Mouse (Mus musculus): ENCODE results near the gene Ttll10. TPM values are rescaled to one million over a fixed set of nuclear protein-coding genes. Genes with fewer than 3 reads are reported as not detected.

Gene Ttll10
- polyA plus RNA-seq, 1 experiment from 2014 or later = not detected

- H3K27ac ChIP-seq (ENCODE audit: low read depth, low read length) = no peak overlapping the region
- DNase-seq (ENCODE audit: low spot score) = no peak
- H3K4me1 ChIP-seq (ENCODE audit: control insufficient read depth, insufficient read depth, low read length) = no peaks in the 10 kb centered on the region
- H3K36me3 ChIP-seq (ENCODE audit: control insufficient read depth, insufficient read depth, low read length) = peaks cover 18% of the 10 kb centered on the region
- H3K9me3 ChIP-seq (ENCODE audit: control insufficient read depth, low read length) = no peaks in the 10 kb centered on the region
- no peak overlapping the region for H3K9ac ChIP-seq (ENCODE audit: low read length)
- WGBS = 91% methylated on average over 3 of the region's 3 CpGs
- H3K4me3 ChIP-seq (ENCODE audit: low read depth, low read length) = no peak overlapping the region
- H3K4me2 ChIP-seq (ENCODE audit: low read depth) = no peak overlapping the region
- ATAC-seq (ENCODE audit: insufficient read depth, low FRiP score, low TSS enrichment) = no peak
- H3K27me3 ChIP-seq (ENCODE audit: control insufficient read depth, insufficient read depth, low read length) = no peaks in the 10 kb centered on the region
Measured at GRCm38 (mm10) chr4:156004109-156004508, 55.1 kb downstream of the Ttll10 start.

GRCm38 (mm10) chr4:155993606-155994005, 65.6 kb downstream of the Ttll10 start:
- Histone ChIP-seq H3K36me3 (ENCODE audit: control insufficient read depth, insufficient read depth, low read length) (peaks cover 3% of the 10 kb centered on the region), H3K4me3 (ENCODE audit: low read depth, low read length) (peak overlapping the region; percentile 48), H3K4me2 (ENCODE audit: low read depth) (peak overlapping the region; percentile 51), H3K27me3 (ENCODE audit: control insufficient read depth, insufficient read depth, low read length) (no peaks in the 10 kb centered on the region), H3K9me3 (ENCODE audit: control insufficient read depth, low read length) (no peaks in the 10 kb centered on the region), H3K9ac (ENCODE audit: low read length) (peak overlapping the region; percentile 75), H3K4me1 (ENCODE audit: control insufficient read depth, insufficient read depth, low read length) (peaks cover 20% of the 10 kb centered on the region), H3K27ac (ENCODE audit: low read depth, low read length) (peak overlapping the region; percentile 0; the same call in 1 of the 2 replicates)
- 6% methylated on average over 15 of the region's 15 CpGs for WGBS
- ATAC-seq (ENCODE audit: insufficient read depth, low FRiP score, low TSS enrichment) (no peak), DNase-seq (ENCODE audit: low spot score) (peak; percentile 22)

GRCm38 (mm10) chr4:155992906-155993547, 66.2 kb downstream of the Ttll10 start:
- WGBS = under 1% methylated on average over 70 of the region's 70 CpGs
- H3K4me2 ChIP-seq (ENCODE audit: low read depth) = peak overlapping the region; percentile 51

GRCm38 (mm10) chr4:155992241-155992905, 66.8 kb downstream of the Ttll10 start, which contains the start of the genes B3galt6 and Sdf4:
TSS of gene B3galt6 (minus strand) at chr4:155992649.
TSS of gene Sdf4 (plus strand) at chr4:155992872.
- peak; percentile 81 for ATAC-seq (ENCODE audit: insufficient read depth, low FRiP score, low TSS enrichment)
- under 1% methylated on average over 92 of the region's 99 CpGs for WGBS
- no peaks in the 10 kb centered on the region for H3K9me3 ChIP-seq (ENCODE audit: control insufficient read depth, low read length)
- H3K27me3 ChIP-seq (ENCODE audit: control insufficient read depth, insufficient read depth, low read length) = no peaks in the 10 kb centered on the region
- H3K4me3 ChIP-seq (ENCODE audit: low read depth, low read length) = peak within 1 kb of the TSS; percentile 48
- DNase-seq (ENCODE audit: low spot score) = peak; percentile 90
- H3K9ac ChIP-seq (ENCODE audit: low read length) = peak within 1 kb of the TSS; percentile 82
- peaks cover 20% of the 10 kb centered on the region for H3K4me1 ChIP-seq (ENCODE audit: control insufficient read depth, insufficient read depth, low read length)
- peaks cover 1% of the 10 kb centered on the region for H3K36me3 ChIP-seq (ENCODE audit: control insufficient read depth, insufficient read depth, low read length)
- peak within 1 kb of the TSS; percentile 89 for H3K27ac ChIP-seq (ENCODE audit: low read depth, low read length)
- H3K4me2 ChIP-seq (ENCODE audit: low read depth) = peak within 1 kb of the TSS; percentile 92

More at GRCm38 (mm10) chr4:155992906-155993547, 66.2 kb downstream of the Ttll10 start:
- ATAC-seq (ENCODE audit: insufficient read depth, low FRiP score, low TSS enrichment) (peak; percentile 85), DNase-seq (ENCODE audit: low spot score) (peak; percentile 94)
- Histone ChIP-seq H3K9ac (ENCODE audit: low read length) (peak overlapping the region; percentile 75), H3K27ac (ENCODE audit: low read depth, low read length) (peak overlapping the region; percentile 86), H3K4me3 (ENCODE audit: low read depth, low read length) (peak overlapping the region; percentile 48), H3K4me1 (ENCODE audit: control insufficient read depth, insufficient read depth, low read length) (peaks cover 20% of the 10 kb centered on the region), H3K9me3 (ENCODE audit: control insufficient read depth, low read length) (no peaks in the 10 kb centered on the region), H3K36me3 (ENCODE audit: control insufficient read depth, insufficient read depth, low read length) (peaks cover 3% of the 10 kb centered on the region), H3K27me3 (ENCODE audit: control insufficient read depth, insufficient read depth, low read length) (no peaks in the 10 kb centered on the region)

GRCm38 (mm10) chr4:155991908-155992230, 67.3 kb downstream of the Ttll10 start:
- DNase-seq (ENCODE audit: low spot score) (no peak), ATAC-seq (ENCODE audit: insufficient read depth, low FRiP score, low TSS enrichment) (peak; percentile 4; the same call in 1 of the 2 replicates)
- Histone ChIP-seq H3K27ac (ENCODE audit: low read depth, low read length) (peak overlapping the region; percentile 89), H3K4me2 (ENCODE audit: low read depth) (peak overlapping the region; percentile 92), H3K4me1 (ENCODE audit: control insufficient read depth, insufficient read depth, low read length) (peaks cover 20% of the 10 kb centered on the region), H3K9ac (ENCODE audit: low read length) (peak overlapping the region; percentile 82), H3K4me3 (ENCODE audit: low read depth, low read length) (peak overlapping the region; percentile 48), H3K9me3 (ENCODE audit: control insufficient read depth, low read length) (no peaks in the 10 kb centered on the region), H3K27me3 (ENCODE audit: control insufficient read depth, insufficient read depth, low read length) (no peaks in the 10 kb centered on the region), H3K36me3 (ENCODE audit: control insufficient read depth, insufficient read depth, low read length) (no peaks in the 10 kb centered on the region; the same call in 1 of the 2 replicates)
- 27% methylated on average over 37 of the region's 37 CpGs for WGBS

- Histone ChIP-seq H3K4me3 (ENCODE audit: low read depth, low read length) (peak overlapping the region; percentile 48), H3K4me1 (ENCODE audit: control insufficient read depth, insufficient read depth, low read length) (peaks cover 20% of the 10 kb centered on the region), H3K9ac (ENCODE audit: low read length) (peak overlapping the region; percentile 82), H3K27ac (ENCODE audit: low read depth, low read length) (no peak overlapping the region), H3K9me3 (ENCODE audit: control insufficient read depth, low read length) (no peaks in the 10 kb centered on the region), H3K27me3 (ENCODE audit: control insufficient read depth, insufficient read depth, low read length) (no peaks in the 10 kb centered on the region), H3K4me2 (ENCODE audit: low read depth) (peak overlapping the region; percentile 92), H3K36me3 (ENCODE audit: control insufficient read depth, insufficient read depth, low read length) (no peaks in the 10 kb centered on the region; the same call in 1 of the 2 replicates)
- DNase-seq (ENCODE audit: low spot score) (no peak), ATAC-seq (ENCODE audit: insufficient read depth, low FRiP score, low TSS enrichment) (no peak)
- WGBS = 90% methylated on average over 22 of the region's 22 CpGs
Measured at GRCm38 (mm10) chr4:155991211-155991907, 67.9 kb downstream of the Ttll10 start.

MicroRNA genes within 50 kb of the gene (microRNA counts, 519-probe panel; counts per million panel counts)
- microRNA mmu-miR-200a (171 counts per million, percentile 57 among the panel's probes with 10 or more counts), microRNA mmu-miR-200b (3,314 counts per million, percentile 67 among the panel's probes with 10 or more counts), microRNA mmu-miR-429 (3,673 counts per million, percentile 71 among the panel's probes with 10 or more counts)

Small RNAs within 50 kb of the gene (microRNA-seq; reads per million reads assigned to microRNA genes)
- gene Mir200a = 31.2 reads per million, percentile 33 among the genes with 10 or more reads in this experiment
- gene Mir200b = 213 reads per million, percentile 61 among the genes with 10 or more reads in this experiment
- 570 reads per million, percentile 71 among the genes with 10 or more reads in this experiment for gene Mir429

Other genes starting within 250 kb of the Ttll10 start
- 172 and 188 TPM in 2 replicates for gene Ccnl2, start 246.9 kb downstream of the Ttll10 start, polyA plus RNA-seq (2014; fragmentation: Nextera tagmentation; extraction: Ambion mirVana)
- gene Aurkaip1, start 228.1 kb downstream of the Ttll10 start, polyA plus RNA-seq (2014; fragmentation: Nextera tagmentation; extraction: Ambion mirVana) = 129 TPM in 2 replicates
- 33.6 and 38.5 TPM in 2 replicates for gene Mxra8, start 219.7 kb downstream of the Ttll10 start, polyA plus RNA-seq (2014; fragmentation: Nextera tagmentation; extraction: Ambion mirVana)
- 14.2 and 15.1 TPM in 2 replicates for gene Dvl1, start 212.0 kb downstream of the Ttll10 start, polyA plus RNA-seq (2014; fragmentation: Nextera tagmentation; extraction: Ambion mirVana)
- gene Tas1r3, start 196.1 kb downstream of the Ttll10 start, polyA plus RNA-seq (2014; fragmentation: Nextera tagmentation; extraction: Ambion mirVana) = 0.45 and 0.48 TPM in 2 replicates
- gene Cptp, start 190.0 kb downstream of the Ttll10 start, polyA plus RNA-seq (2014; fragmentation: Nextera tagmentation; extraction: Ambion mirVana) = 23.4 and 28.3 TPM in 2 replicates
- gene Ints11, start 189.9 kb downstream of the Ttll10 start, polyA plus RNA-seq (2014; fragmentation: Nextera tagmentation; extraction: Ambion mirVana) = 89.7 and 95.0 TPM in 2 replicates
- gene Pusl1, start 167.6 kb downstream of the Ttll10 start, polyA plus RNA-seq (2014; fragmentation: Nextera tagmentation; extraction: Ambion mirVana) = 37.5 and 42.2 TPM in 2 replicates
- gene Acap3, start 167.6 kb downstream of the Ttll10 start, polyA plus RNA-seq (2014; fragmentation: Nextera tagmentation; extraction: Ambion mirVana) = 44.3 and 45.4 TPM in 2 replicates
- 154 and 162 TPM in 2 replicates for gene Ube2j2, start 115.6 kb downstream of the Ttll10 start, polyA plus RNA-seq (2014; fragmentation: Nextera tagmentation; extraction: Ambion mirVana)
- 19.6 and 22.0 TPM in 2 replicates for gene C1qtnf12, start 97.1 kb downstream of the Ttll10 start, polyA plus RNA-seq (2014; fragmentation: Nextera tagmentation; extraction: Ambion mirVana)
- 18.9 and 19.9 TPM in 2 replicates for gene B3galt6, start 66.8 kb downstream of the Ttll10 start, polyA plus RNA-seq (2014; fragmentation: Nextera tagmentation; extraction: Ambion mirVana)
- gene Sdf4, start 66.5 kb downstream of the Ttll10 start, polyA plus RNA-seq (2014; fragmentation: Nextera tagmentation; extraction: Ambion mirVana) = 136 and 139 TPM in 2 replicates
- 0.45 TPM in 2 replicates for gene Tnfrsf4, start 45.6 kb downstream of the Ttll10 start, polyA plus RNA-seq (2014; fragmentation: Nextera tagmentation; extraction: Ambion mirVana)
- gene Tnfrsf18, start 33.2 kb downstream of the Ttll10 start, polyA plus RNA-seq (2014; fragmentation: Nextera tagmentation; extraction: Ambion mirVana) = 0.62 and 0.82 TPM in 2 replicates
- 50.6 and 51.9 TPM in 2 replicates for gene 9430015G10Rik, start 50.6 kb upstream of the Ttll10 start, polyA plus RNA-seq (2014; fragmentation: Nextera tagmentation; extraction: Ambion mirVana)
- gene Rnf223, start 71.1 kb upstream of the Ttll10 start, polyA plus RNA-seq (2014; fragmentation: Nextera tagmentation; extraction: Ambion mirVana) = 0.73 and 1.0 TPM in 2 replicates
- 85.9 and 91.9 TPM in 2 replicates for gene Agrn, start 138.1 kb upstream of the Ttll10 start, polyA plus RNA-seq (2014; fragmentation: Nextera tagmentation; extraction: Ambion mirVana)
- gene Isg15, start 141.4 kb upstream of the Ttll10 start, polyA plus RNA-seq (2014; fragmentation: Nextera tagmentation; extraction: Ambion mirVana) = not detected in 2 replicates
- gene AW011738, start 143.9 kb upstream of the Ttll10 start, polyA plus RNA-seq (2014; fragmentation: Nextera tagmentation; extraction: Ambion mirVana) = 1.5 and 1.8 TPM in 2 replicates
- gene Perm1, start 156.5 kb upstream of the Ttll10 start, polyA plus RNA-seq (2014; fragmentation: Nextera tagmentation; extraction: Ambion mirVana) = 0.57 and 0.85 TPM in 2 replicates
- gene Plekhn1, start 175.4 kb upstream of the Ttll10 start, polyA plus RNA-seq (2014; fragmentation: Nextera tagmentation; extraction: Ambion mirVana) = 20.4 and 21.6 TPM in 2 replicates
- 75.3 and 77.4 TPM in 2 replicates for gene Noc2l, start 176.6 kb upstream of the Ttll10 start, polyA plus RNA-seq (2014; fragmentation: Nextera tagmentation; extraction: Ambion mirVana)
- 1.4 and 2.6 TPM in 2 replicates for gene Samd11, start 196.2 kb upstream of the Ttll10 start, polyA plus RNA-seq (2014; fragmentation: Nextera tagmentation; extraction: Ambion mirVana)